Mouse (Mus musculus) stomach, adult 2 months (tissue): Measurements from ENCODE around the gene Rnf180. TPM values are rescaled to one million over a fixed set of nuclear protein-coding genes. Genes with fewer than 3 reads are reported as not detected.

Experiments used
- polyA plus RNA-seq: library from polyadenylated mRNA; depleted of rRNA; stranded (reverse); fragments of >200 nt; gene quantifications from 2 replicates; pipeline ENCODE4 v1.2.3, GENCODE M21; 2012; rRNA removed

Gene Rnf180
- 0.13 and 0.27 TPM in 2 replicates for polyA plus RNA-seq

GRCm38 (mm10) chr13:105294715-105295114, at the start of gene Rnf180:
Gene Rnf180 (minus strand): TSS chr13:105294815.

GRCm38 (mm10) chr13:105081862-105082261, 212.8 kb downstream of the Rnf180 start, which contains the start of gene 4933425L06Rik:
Gene 4933425L06Rik (plus strand): TSS chr13:105082122.

Other genes starting within 250 kb of the Rnf180 start
- 0.26 and 0.29 TPM in 2 replicates for gene Rgs7bp, start 239.9 kb downstream of the Rnf180 start, polyA plus RNA-seq
- not detected in 2 replicates for gene 4933425L06Rik, start 212.7 kb downstream of the Rnf180 start, polyA plus RNA-seq
- gene Htr1a, start 148.8 kb upstream of the Rnf180 start, polyA plus RNA-seq: not detected in 2 replicates